Mouse (Mus musculus) spleen, adult 2 months (tissue): ENCODE data around the gene Ccdc88c.

Experiments used
- CTCF ChIP-seq: fragments of 200-500 bp; IDR thresholded peaks from 2 replicates; pipeline ENCODE4 v1.5.1; 2011; ENCODE audit warnings: mild to moderate bottlenecking, inconsistent platforms; ENCODE audit not compliant: insufficient read depth, insufficient read length, insufficient replicate concordance; ENCODE audit errors: extremely low read depth
- POLR2A ChIP-seq: fragments of 200-500 bp; IDR thresholded peaks from 2 replicates; pipeline ENCODE4 v1.6.1; 2011; ENCODE audit warnings: low read depth, low read length, inconsistent platforms

GRCm38 (mm10) chr12:101017971-101018371 is 10.9 kb downstream of the Ccdc88c start:
- TF ChIP-seq CTCF (no peak), POLR2A (peak; percentile 42; the same call in 1 of the 2 replicates)
